8 mouse cellular contexts compared by ENCODE assay signal in genomic region chr16:36784594-36785313, GRCm38 (mm10). TPM values are rescaled to one million over a fixed set of nuclear protein-coding genes. Genes with fewer than 3 reads are reported as not detected.
DNase-seq lines count a peak whose midpoint lies in the region; ATAC-seq and TF ChIP-seq lines count a peak whose summit lies in the region.
"Had no signal": no experiment of that assay in that cellular context is flagged by ENCODE, and none has a peak within 500 bp of the region (broad histone marks: within the 10 kb centered on the region; RNA-seq: fewer than 3 reads in every experiment).

TSS of gene Slc15a2 (minus strand) at chr16:36784962.

- H3K9ac ChIP-seq in forebrain, embryonic 15.5 days (replicated peaks) = peak within 1 kb of the TSS; percentile 29; the same call in 1 of the 2 replicates
- no peak within 1 kb of the TSS for H3K9ac ChIP-seq in stomach, embryonic 16.5 days (ENCODE audit: low read length)
- H3K9ac ChIP-seq: limb, embryonic 15.5 days had no signal

- no peak for TF ChIP-seq CTCF in kidney, adult 2 months (conservative IDR thresholded peaks at IDR 0.05; ENCODE audit: insufficient read depth, insufficient read length, low read depth, low read length)

- intact Hi-C loops in left cerebral cortex, postnatal 36 days (cut with DNase I) = no loop called here

- H3K4me2 ChIP-seq in forebrain, embryonic 15.5 days (replicated peaks) = peak within 1 kb of the TSS; percentile 33
- H3K4me2 ChIP-seq in stomach, embryonic 16.5 days (ENCODE audit: low read depth, low read length) = peak within 1 kb of the TSS; percentile 17; the same call in 1 of the 2 replicates
- H3K4me2 ChIP-seq: limb, embryonic 15.5 days had no signal

- no peaks in the 10 kb centered on the region for H3K9me3 ChIP-seq in forebrain, embryonic 15.5 days
- no peaks in the 10 kb centered on the region for H3K9me3 ChIP-seq in stomach, embryonic 16.5 days (replicated peaks; ENCODE audit: control insufficient read depth, low read length)
- H3K9me3 ChIP-seq: limb, embryonic 15.5 days had no signal

- H3K27ac ChIP-seq in forebrain, embryonic 15.5 days (replicated peaks) = peak within 1 kb of the TSS; percentile 78
- H3K27ac ChIP-seq in kidney, adult 2 months (ENCODE audit: insufficient read depth, low read depth, low read length) = peak within 1 kb of the TSS; percentile 99
- no peak within 1 kb of the TSS for H3K27ac ChIP-seq in stomach, embryonic 16.5 days (ENCODE audit: low read length)
- H3K27ac ChIP-seq: limb, embryonic 15.5 days had no signal

- no peaks in the 10 kb centered on the region for H3K36me3 ChIP-seq in forebrain, embryonic 15.5 days
- no peaks in the 10 kb centered on the region for H3K36me3 ChIP-seq in kidney, adult 2 months (ENCODE audit: control insufficient read depth, insufficient read depth, low read length)
- no peaks in the 10 kb centered on the region for H3K36me3 ChIP-seq in stomach, embryonic 16.5 days (ENCODE audit: control insufficient read depth, insufficient read depth, low read length)
- H3K36me3 ChIP-seq: limb, embryonic 15.5 days had no signal

- peak; percentile 12 to 35 for DNase-seq in lung, adult 18-20 months
- no peak for DNase-seq in lung, postnatal 25 days (ENCODE audit: low spot score)
- peak; percentile 74 for DNase-seq in kidney, adult 2 months
- DNase-seq in left cerebral cortex, postnatal 36 days (ENCODE audit: low spot score in 2 of 2) = peak; percentile 27 to 29
- DNase-seq in gastrocnemius, postnatal 25 days = no peak

- H3K4me1 ChIP-seq in forebrain, embryonic 15.5 days = peaks cover 18% of the 10 kb centered on the region
- H3K4me1 ChIP-seq in kidney, adult 2 months (ENCODE audit: control insufficient read depth, insufficient read depth, low read length) = peaks cover 10% of the 10 kb centered on the region; the same call in 1 of the 2 replicates
- 0 out of 2 replicates have a peak, but pooled peaks cover 4% of the 10 kb centered on the region for H3K4me1 ChIP-seq in stomach, embryonic 16.5 days (ENCODE audit: control insufficient read depth, insufficient read depth, low read length)

- ATAC-seq in forebrain, embryonic 15.5 days (replicated peaks) = peak; percentile 94
- ATAC-seq in stomach, embryonic 16.5 days (ENCODE audit: insufficient read depth, low FRiP score) = no peak; the same call in 1 of the 2 replicates

- 47% methylated on average over 10 of the region's 10 CpGs for WGBS in forebrain, embryonic 15.5 days
- WGBS in kidney, adult 2 months = 36% methylated on average over 10 of the region's 10 CpGs
- WGBS in stomach, embryonic 16.5 days = 55% methylated on average over 10 of the region's 10 CpGs

- no peak for TF ChIP-seq POLR2A in kidney, adult 2 months (IDR thresholded peaks at IDR 0.05; ENCODE audit: low read depth, low read length)

- H3K27me3 ChIP-seq in forebrain, embryonic 15.5 days = no peaks in the 10 kb centered on the region
- H3K27me3 ChIP-seq in kidney, adult 2 months (replicated peaks; ENCODE audit: control insufficient read depth, insufficient read depth, low read length) = no peaks in the 10 kb centered on the region
- no peaks in the 10 kb centered on the region for H3K27me3 ChIP-seq in stomach, embryonic 16.5 days (ENCODE audit: control insufficient read depth, insufficient read depth, low read length)
- H3K27me3 ChIP-seq: limb, embryonic 15.5 days had no signal

- H3K4me3 ChIP-seq in forebrain, embryonic 15.5 days = peak within 1 kb of the TSS; percentile 33
- peak within 1 kb of the TSS; percentile 74 for H3K4me3 ChIP-seq in kidney, adult 2 months (ENCODE audit: insufficient read depth, low read depth, low read length)
- peak within 1 kb of the TSS; percentile 22 for H3K4me3 ChIP-seq in stomach, embryonic 16.5 days (replicated peaks; ENCODE audit: low read length)
- H3K4me3 ChIP-seq: limb, embryonic 15.5 days had no signal

RNA-seq across cellular contexts. Expression of gene Slc15a2, which starts in this region (rescaled TPM):
- 13.2 and 13.9 TPM in 2 replicates for polyA plus RNA-seq in forebrain, embryonic 15.5 days (2015; fragmentation: Nextera tagmentation; extraction: Ambion mirVana)
- 92.1 and 97.9 TPM in 2 replicates for polyA plus RNA-seq in kidney, adult 2 months (2012; rRNA removed)
- total RNA-seq in left cerebral cortex, postnatal 36 days (2021) = 10 to 100 TPM; 30.0 to 33.4 TPM
- 4.0 and 4.7 TPM in 2 replicates for polyA plus RNA-seq in stomach, embryonic 16.5 days (2015; fragmentation: Nextera tagmentation; extraction: Ambion mirVana)
- total RNA-seq in gastrocnemius, postnatal 25 days (2021) = under 1 TPM; 0.51 to 0.83 TPM

Comparison
In these comparisons a context has a peak if more than half of its experiments do, and no peak if none do; other contexts are left out.
1. RNA of gene Slc15a2 (total RNA-seq): 30.0 to 33.4 TPM in left cerebral cortex, postnatal 36 days; 0.51 to 0.83 TPM in gastrocnemius, postnatal 25 days; every median in the first group is over 10 times any median in the second.
2. DNase-seq: peak in lung, adult 18-20 months (2 of 2), kidney, adult 2 months (single experiment) and left cerebral cortex, postnatal 36 days (2 of 2); none in lung, postnatal 25 days (single experiment) and gastrocnemius, postnatal 25 days (single experiment).
3. H3K4me3 ChIP-seq: peak in every context shown above with its lines; median percentile 74 in kidney, adult 2 months; 33 in forebrain, embryonic 15.5 days; 22 in stomach, embryonic 16.5 days.